Mouse (Mus musculus) kidney, adult 2 months (tissue): Measurements from ENCODE around the gene Igsf9. TPM values are rescaled to one million over a fixed set of nuclear protein-coding genes. Genes with fewer than 3 reads are reported as not detected.

ENCODE experiments used
- DNase-seq: peaks from one replicate; pipeline ENCODE4 v3.0.0; 2021
- H3K27ac ChIP-seq: fragments of 200-500 bp; 2 replicates; pipeline ENCODE4 v1.5.1; 2012; ENCODE audit warnings: low read depth, low read length, control low read depth, inconsistent platforms; ENCODE audit not compliant: insufficient read depth
- H3K27me3 ChIP-seq: fragments of 200-500 bp; replicated peaks from 2 replicates; pipeline ENCODE4 v1.6.1; 2012; ENCODE audit warnings: mild to moderate bottlenecking, moderate library complexity, low read length, inconsistent platforms; ENCODE audit not compliant: control insufficient read depth, insufficient read depth
- H3K36me3 ChIP-seq: fragments of 200-500 bp; 2 replicates; pipeline ENCODE4 v1.6.1; 2012; ENCODE audit warnings: mild to moderate bottlenecking, moderate library complexity, low read length, inconsistent platforms; ENCODE audit not compliant: control insufficient read depth, insufficient read depth
- H3K4me1 ChIP-seq: fragments of 200-500 bp; 2 replicates; pipeline ENCODE4 v1.6.1; 2011; ENCODE audit warnings: low read length; ENCODE audit not compliant: control insufficient read depth, insufficient read depth
- H3K4me3 ChIP-seq: fragments of 200-500 bp; 2 replicates; pipeline ENCODE4 v1.5.1; 2011; ENCODE audit warnings: mild to moderate bottlenecking, low read depth, low read length, control low read depth; ENCODE audit not compliant: insufficient read depth
- CTCF ChIP-seq: fragments of 200-500 bp; conservative IDR thresholded peaks from 2 replicates; pipeline ENCODE4 v1.5.1; 2011; ENCODE audit warnings: low read depth, mild to moderate bottlenecking, control low read depth, low read length, moderate library complexity, mixed read lengths; ENCODE audit not compliant: insufficient read depth, insufficient read length
- POLR2A ChIP-seq: fragments of 200-500 bp; IDR thresholded peaks from one replicate; pipeline ENCODE4 v1.6.1; 2011; ENCODE audit warnings: low read depth, low read length, control low read depth
- WGBS: fragments of 180-500 bp; shearing (Covaris S2); methylation state at CpG from one replicate; pipeline ENCODE4 v1.1.7; 2018; 5-methylcytosine and 5-hydroxymethylcytosine counted together
- polyA plus RNA-seq: library from polyadenylated mRNA; depleted of rRNA; stranded (reverse); fragments of >200 nt; gene quantifications from 2 replicates; pipeline ENCODE4 v1.2.3, GENCODE M21; 2012

Gene Igsf9
- polyA plus RNA-seq, 1 experiment = 15.4 TPM

GRCm38 (mm10) chr1:172497428-172497827 is 15.8 kb downstream of the Igsf9 start:
- WGBS = 88% methylated on average over 10 of the region's 10 CpGs
- H3K4me3 ChIP-seq = no peak overlapping the region
- H3K36me3 ChIP-seq = no peaks in the 10 kb centered on the region
- no peak for TF ChIP-seq CTCF
- no peak for TF ChIP-seq POLR2A
- no peak for DNase-seq
- H3K27ac ChIP-seq = no peak overlapping the region
- no peaks in the 10 kb centered on the region for H3K27me3 ChIP-seq
- peaks cover 8% of the 10 kb centered on the region for H3K4me1 ChIP-seq

- H3K36me3 ChIP-seq = no peaks in the 10 kb centered on the region
- peak; percentile 94 for DNase-seq
- peak; percentile 92 for TF ChIP-seq POLR2A
- 0 out of 2 replicates have a peak, but pooled peaks have one; percentile 21 for TF ChIP-seq CTCF
- 2% methylated on average over 30 of the region's 30 CpGs for WGBS
- no peaks in the 10 kb centered on the region for H3K27me3 ChIP-seq
- H3K4me3 ChIP-seq = peak within 1 kb of the TSS; percentile 75
- H3K27ac ChIP-seq = peak within 1 kb of the TSS; percentile 86
- peaks cover 20% of the 10 kb centered on the region for H3K4me1 ChIP-seq
These were observed 18.3 kb downstream of the Igsf9 start, which contains the start of gene Tagln2 for GRCm38 (mm10) chr1:172499765-172500441. TSS of gene Tagln2 (plus strand) at chr1:172500047.

GRCm38 (mm10) chr1:172500451-172501370 is 19.1 kb downstream of the Igsf9 start:
- WGBS = 1% methylated on average over 56 of the region's 56 CpGs
- Histone ChIP-seq H3K36me3 (no peaks in the 10 kb centered on the region), H3K4me3 (peak overlapping the region; percentile 75), H3K27ac (peak overlapping the region; percentile 86), H3K27me3 (no peaks in the 10 kb centered on the region), H3K4me1 (peaks cover 20% of the 10 kb centered on the region)
- peak; percentile 81 for DNase-seq
- TF ChIP-seq CTCF (no peak), POLR2A (no peak)

- Histone ChIP-seq H3K27ac (peak overlapping the region; percentile 52), H3K4me3 (peak overlapping the region; percentile 75), H3K27me3 (no peaks in the 10 kb centered on the region), H3K4me1 (peaks cover 20% of the 10 kb centered on the region), H3K36me3 (peaks cover 2% of the 10 kb centered on the region; the same call in 1 of the 2 replicates)
- WGBS = 28% methylated on average over 13 of the region's 13 CpGs
- peak; percentile 74 for DNase-seq
- TF ChIP-seq CTCF (no peak), POLR2A (no peak)
These were observed 20.0 kb downstream of the Igsf9 start for GRCm38 (mm10) chr1:172501371-172502144.

GRCm38 (mm10) chr1:172502145-172503110 is 20.8 kb downstream of the Igsf9 start:
- Histone ChIP-seq H3K36me3 (peaks cover 2% of the 10 kb centered on the region; the same call in 1 of the 2 replicates), H3K27me3 (no peaks in the 10 kb centered on the region), H3K4me1 (peaks cover 20% of the 10 kb centered on the region), H3K4me3 (peak overlapping the region; percentile 75), H3K27ac (peak overlapping the region; percentile 52)
- no peak for TF ChIP-seq CTCF
- TF ChIP-seq POLR2A = no peak
- peak; percentile 85 for DNase-seq
- 16% methylated on average over 13 of the region's 13 CpGs for WGBS
